Mouse (Mus musculus) ES-Bruce4 (cell line): ENCODE measurements around the gene Galr2. TPM values are rescaled to one million over a fixed set of nuclear protein-coding genes. Genes with fewer than 3 reads are reported as not detected.
A peak's percentile ranks its signal among the peaks of the same experiment; 100 is the strongest.

ENCODE experiments used
- H3K27ac ChIP-seq: 2 replicates; pipeline ENCODE4 v1.5.1; 2012; ENCODE audit warnings: low read length, inconsistent platforms; ENCODE audit not compliant: insufficient read depth
- H3K27me3 ChIP-seq: 2 replicates; pipeline ENCODE4 v1.6.1; 2012; ENCODE audit warnings: mild to moderate bottlenecking, low read length, inconsistent platforms; ENCODE audit not compliant: control insufficient read depth, poor library complexity, insufficient read depth, severe bottlenecking
- H3K36me3 ChIP-seq: 2 replicates; pipeline ENCODE4 v1.6.1; 2012; ENCODE audit warnings: inconsistent platforms, mild to moderate bottlenecking, low read length, moderate library complexity; ENCODE audit not compliant: control insufficient read depth, poor library complexity, insufficient read depth, severe bottlenecking
- H3K4me1 ChIP-seq: one replicate; pipeline ENCODE4 v1.8.1; 2011; ENCODE audit warnings: low read length; ENCODE audit not compliant: control insufficient read depth, insufficient read depth
- H3K4me3 ChIP-seq: 2 replicates; pipeline ENCODE4 v1.5.1; 2011; ENCODE audit warnings: low read depth, mild to moderate bottlenecking, low read length
- H3K9ac ChIP-seq: 2 replicates; pipeline ENCODE4 v1.6.1; 2012; ENCODE audit warnings: low read depth, mild to moderate bottlenecking, inconsistent platforms; ENCODE audit not compliant: poor library complexity, severe bottlenecking
- H3K9me3 ChIP-seq: replicated peaks from 2 replicates; pipeline ENCODE4 v1.6.1; 2012; ENCODE audit warnings: mild to moderate bottlenecking, low read length, inconsistent platforms; ENCODE audit not compliant: control insufficient read depth, poor library complexity, insufficient read depth, severe bottlenecking
- CTCF ChIP-seq: IDR thresholded peaks from one replicate; pipeline ENCODE4 v1.8.1; 2011; ENCODE audit warnings: low read depth, low read length
- EP300 ChIP-seq: IDR thresholded peaks from 2 replicates; pipeline ENCODE4 v1.6.1; 2011; ENCODE audit warnings: low read depth, low read length; ENCODE audit not compliant: insufficient read depth
- POLR2A ChIP-seq: IDR thresholded peaks from one replicate; pipeline ENCODE4 v1.8.1; 2011; ENCODE audit warnings: low read length; ENCODE audit not compliant: insufficient read depth
- polyA plus RNA-seq: library from polyadenylated mRNA; stranded (reverse); fragments of >200 nt; gene quantifications from 2 replicates; pipeline ENCODE4 v1.2.4, GENCODE M21; 2011; ENCODE audit warnings: low read depth; ENCODE audit not compliant: missing spikeins, insufficient read depth, insufficient read length

Gene Galr2
- polyA plus RNA-seq, 1 experiment = 0.61 TPM

DNA sequence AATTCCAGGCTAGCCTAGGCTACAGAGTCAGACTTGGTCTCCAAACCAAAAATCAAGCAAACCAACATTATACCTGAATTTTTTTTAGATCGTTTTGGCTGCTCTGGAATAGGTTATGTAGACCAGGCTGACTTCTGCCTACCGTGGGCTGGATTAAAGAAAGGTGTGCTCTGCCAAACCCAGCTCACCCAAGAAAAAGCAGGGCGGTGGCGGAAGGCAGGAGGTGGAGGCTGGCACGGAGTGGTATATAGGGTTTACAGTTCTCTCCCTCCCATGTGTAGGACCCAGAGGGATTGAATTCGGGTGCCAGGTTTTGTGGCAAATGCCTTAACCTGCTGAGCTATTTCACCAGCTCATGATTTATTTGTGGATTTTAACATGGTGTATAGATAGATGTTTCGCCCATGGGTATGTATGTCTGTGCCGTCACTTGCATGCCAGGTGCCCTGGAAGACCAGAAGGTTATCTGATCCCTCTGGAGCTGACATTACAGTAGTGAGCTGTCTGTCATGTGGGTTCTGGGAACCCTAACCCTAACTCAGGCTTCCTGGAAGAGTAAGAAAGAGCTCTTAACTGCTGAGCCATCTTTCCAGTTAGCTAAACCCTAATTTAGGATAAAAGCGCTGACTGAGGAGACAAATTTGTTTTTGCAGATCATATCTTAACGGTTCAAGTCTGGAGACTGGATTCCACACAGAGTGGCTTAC lies 26.4 kb downstream of the Galr2 start, which contains the start of gene Exoc7:
Exoc7 (minus strand) TSS at position 215 of the 707 bp plus-strand sequence.
- Histone ChIP-seq H3K4me1 (no peaks in the 10 kb centered on the region), H3K9me3 (no peaks in the 10 kb centered on the region), H3K27me3 (no peaks in the 10 kb centered on the region), H3K27ac (peak within 1 kb of the TSS; percentile 17), H3K4me3 (peak within 1 kb of the TSS; percentile 80), H3K36me3 (no peaks in the 10 kb centered on the region), H3K9ac (peak within 1 kb of the TSS; percentile 61)
- no peak for TF ChIP-seq POLR2A
- TF ChIP-seq EP300 = no peak
- no peak for TF ChIP-seq CTCF

GRCm38 (mm10) chr11:116307762-116308531 lies 27.2 kb downstream of the Galr2 start:
- peak overlapping the region; percentile 17; the same call in 1 of the 2 replicates for H3K27ac ChIP-seq
- no peaks in the 10 kb centered on the region for H3K36me3 ChIP-seq
- H3K9me3 ChIP-seq = no peaks in the 10 kb centered on the region
- no peak for TF ChIP-seq CTCF
- TF ChIP-seq POLR2A = peak; percentile 82
- no peak for TF ChIP-seq EP300
- no peak overlapping the region for H3K4me3 ChIP-seq
- 0 out of 2 replicates have a peak overlapping the region, but pooled peaks have one; percentile 61 for H3K9ac ChIP-seq
- H3K4me1 ChIP-seq = no peaks in the 10 kb centered on the region
- no peaks in the 10 kb centered on the region for H3K27me3 ChIP-seq

DNA sequence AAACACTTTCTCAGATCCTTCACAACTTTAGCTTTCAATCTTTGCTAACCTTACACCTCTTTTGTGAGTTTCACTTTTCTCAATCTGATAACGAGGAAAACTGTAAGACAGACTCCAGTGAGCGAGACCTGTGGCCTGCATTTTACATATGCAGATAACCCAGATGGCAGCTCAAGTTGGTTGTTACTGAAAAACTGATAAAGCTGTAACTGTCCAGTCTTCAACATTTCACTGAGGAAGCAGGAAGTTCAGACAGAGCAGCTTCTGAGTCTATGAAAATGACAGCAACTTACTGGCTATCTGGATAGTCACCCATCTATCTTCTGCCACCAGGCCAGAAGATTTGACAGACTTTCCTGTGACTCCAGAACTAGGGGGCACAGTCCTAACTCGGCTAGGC lies 28.9 kb downstream of the Galr2 start:
- H3K9ac ChIP-seq = no peak overlapping the region
- H3K36me3 ChIP-seq = no peaks in the 10 kb centered on the region
- H3K27me3 ChIP-seq = no peaks in the 10 kb centered on the region
- H3K4me3 ChIP-seq = no peak overlapping the region
- H3K9me3 ChIP-seq = no peaks in the 10 kb centered on the region
- no peak for TF ChIP-seq POLR2A
- TF ChIP-seq EP300 = no peak
- TF ChIP-seq CTCF = no peak
- H3K4me1 ChIP-seq = no peaks in the 10 kb centered on the region
- H3K27ac ChIP-seq = no peak overlapping the region

DNA sequence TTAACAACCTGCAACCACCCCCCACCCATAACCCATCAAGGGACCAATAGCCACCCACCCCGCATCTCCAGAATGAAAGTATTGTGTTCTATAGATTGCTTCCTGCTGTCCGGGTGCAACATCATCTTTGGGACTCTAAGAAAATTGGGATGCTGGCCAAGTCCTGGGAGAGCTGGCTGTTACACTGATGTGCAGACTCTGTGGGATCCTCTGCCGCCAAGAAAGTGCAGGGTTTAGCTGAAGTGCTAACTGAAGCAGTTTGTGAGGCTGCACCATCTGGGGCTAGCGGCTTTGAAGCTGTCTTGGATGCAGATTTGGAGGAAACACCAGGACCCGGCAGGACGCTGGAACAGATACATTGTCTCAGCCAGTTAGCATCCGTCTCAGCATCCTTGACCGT lies 30.4 kb downstream of the Galr2 start:
- TF ChIP-seq CTCF = no peak
- Histone ChIP-seq H3K4me3 (no peak overlapping the region), H3K36me3 (no peaks in the 10 kb centered on the region), H3K9ac (no peak overlapping the region), H3K27ac (no peak overlapping the region), H3K4me1 (no peaks in the 10 kb centered on the region), H3K9me3 (no peaks in the 10 kb centered on the region), H3K27me3 (no peaks in the 10 kb centered on the region)

DNA sequence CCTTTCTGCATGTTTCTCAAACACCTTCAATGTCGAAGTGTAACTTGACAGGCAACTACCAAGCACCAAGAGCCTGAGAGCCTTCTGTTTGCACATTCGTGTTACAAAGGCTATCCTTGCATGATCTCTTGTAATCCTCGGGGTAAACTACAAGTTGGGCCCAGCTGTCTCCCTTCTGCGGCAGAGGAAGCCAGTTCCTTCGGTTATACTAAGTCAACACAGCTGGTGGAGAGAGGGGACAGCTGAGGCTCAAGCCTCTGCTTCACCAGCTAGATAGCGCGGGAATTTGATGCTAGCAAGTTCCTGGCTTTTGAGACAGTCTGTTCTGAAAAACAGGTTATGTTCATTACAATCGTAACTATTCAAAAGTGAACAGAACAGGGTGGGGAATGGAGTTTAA lies 31.6 kb downstream of the Galr2 start:
- H3K4me3 ChIP-seq = no peak overlapping the region
- H3K27ac ChIP-seq = no peak overlapping the region
- no peak overlapping the region for H3K9ac ChIP-seq
- H3K27me3 ChIP-seq = no peaks in the 10 kb centered on the region
- H3K9me3 ChIP-seq = no peaks in the 10 kb centered on the region
- TF ChIP-seq CTCF = no peak
- no peak for TF ChIP-seq EP300
- H3K36me3 ChIP-seq = no peaks in the 10 kb centered on the region
- no peaks in the 10 kb centered on the region for H3K4me1 ChIP-seq
